8 mouse cellular contexts compared by ENCODE assay signal in genomic region chr11:98928186-98928893, GRCm38 (mm10). TPM values are rescaled to one million over a fixed set of nuclear protein-coding genes. Genes with fewer than 3 reads are reported as not detected.
DNase-seq lines count a peak whose midpoint lies in the region; ATAC-seq and TF ChIP-seq lines count a peak whose summit lies in the region.

No protein-coding gene starts in this region.

- peak overlapping the region; percentile 55 for H3K4me2 ChIP-seq in intestine, embryonic 16.5 days (ENCODE audit: low read depth, low read length)
- H3K4me2 ChIP-seq in midbrain, embryonic 13.5 days (replicated peaks) = peak overlapping the region; percentile 75

- intact Hi-C loops in left cerebral cortex, postnatal 4 days (cut with DNase I) = loop anchor here (10.0 kb wide), 1 partner anchor 196 kb away; no protein-coding TSS in a partner anchor
- intact Hi-C loops in left cerebral cortex, postnatal 10 days (cut with DNase I) = loop anchor here (10.0 kb wide), 1 partner anchor 226 kb away; the partner anchor contains the start of gene Ccr7

- peak overlapping the region; percentile 80 for H3K9ac ChIP-seq in intestine, embryonic 16.5 days (ENCODE audit: low read depth, low read length)
- H3K9ac ChIP-seq in midbrain, embryonic 13.5 days (replicated peaks) = peak overlapping the region; percentile 74

- DNase-seq in left cerebral cortex, postnatal 4 days = peak; percentile 61
- DNase-seq in left cerebral cortex, postnatal 10 days (ENCODE audit: extremely low spot score in 1 of 2, low spot score in 2 of 2) = no peak
- no peak for DNase-seq in B cell, adult 2 months
- no peak for DNase-seq in right cerebral cortex, postnatal 4 days
- DNase-seq in layer of hippocampus, postnatal 36 days = no peak

- TF ChIP-seq CTCF in cortical plate, adult 2 months (IDR thresholded peaks at IDR 0.05; ENCODE audit: extremely low read depth, insufficient read depth, low read length) = no peak

- no peaks in the 10 kb centered on the region for H3K36me3 ChIP-seq in intestine, embryonic 16.5 days (ENCODE audit: control insufficient read depth, insufficient read depth, low read length)
- H3K36me3 ChIP-seq in midbrain, embryonic 13.5 days = no peaks in the 10 kb centered on the region

- no peak for ATAC-seq in intestine, embryonic 16.5 days
- 0 out of 2 replicates have a peak, but pooled peaks have one; percentile 7 for ATAC-seq in midbrain, embryonic 13.5 days

- peaks cover 9% of the 10 kb centered on the region; the same call in 1 of the 2 replicates for H3K4me1 ChIP-seq in cortical plate, adult 2 months (ENCODE audit: control insufficient read depth, insufficient read depth, low read length)
- H3K4me1 ChIP-seq in intestine, embryonic 16.5 days (ENCODE audit: control insufficient read depth, insufficient read depth, low read length) = peaks cover 93% of the 10 kb centered on the region
- H3K4me1 ChIP-seq in midbrain, embryonic 13.5 days (replicated peaks) = peaks cover 97% of the 10 kb centered on the region

- peak overlapping the region; percentile 71 for H3K4me3 ChIP-seq in cortical plate, adult 2 months (ENCODE audit: insufficient read depth, low read length)
- H3K4me3 ChIP-seq in intestine, embryonic 16.5 days (ENCODE audit: low read length) = peak overlapping the region; percentile 59
- peak overlapping the region; percentile 58 for H3K4me3 ChIP-seq in midbrain, embryonic 13.5 days (replicated peaks)

- WGBS in intestine, embryonic 16.5 days = 12% methylated on average over 12 of the region's 12 CpGs
- 10% methylated on average over 12 of the region's 12 CpGs for WGBS in midbrain, embryonic 13.5 days

- H3K9me3 ChIP-seq in intestine, embryonic 16.5 days (ENCODE audit: control insufficient read depth, low read length) = no peaks in the 10 kb centered on the region
- H3K9me3 ChIP-seq in midbrain, embryonic 13.5 days = no peaks in the 10 kb centered on the region

- TF ChIP-seq POLR2A in cortical plate, adult 2 months (IDR thresholded peaks at IDR 0.05; ENCODE audit: extremely low read depth, insufficient read depth, low read length) = no peak

- no peak overlapping the region for H3K27ac ChIP-seq in cortical plate, adult 2 months (ENCODE audit: insufficient read depth, low read length)
- 0 out of 2 replicates have a peak overlapping the region, but pooled peaks have one; percentile 33 for H3K27ac ChIP-seq in intestine, embryonic 16.5 days (ENCODE audit: low read length)
- H3K27ac ChIP-seq in midbrain, embryonic 13.5 days = no peak overlapping the region

- H3K27me3 ChIP-seq in intestine, embryonic 16.5 days (replicated peaks; ENCODE audit: control insufficient read depth, insufficient read depth, low read length) = no peaks in the 10 kb centered on the region
- H3K27me3 ChIP-seq in midbrain, embryonic 13.5 days = 0 out of 2 replicates have a peak, but pooled peaks cover 2% of the 10 kb centered on the region

RNA-seq across cellular contexts. Expression of gene Rara, which starts 0.7 kb away (rescaled TPM):
- 10 to 100 TPM; 20.3 to 21.5 TPM for total RNA-seq in left cerebral cortex, postnatal 4 days (2021)
- total RNA-seq in left cerebral cortex, postnatal 10 days (2021) = 10 to 100 TPM; 16.6 to 16.9 TPM
- polyA plus RNA-seq in cortical plate, adult 2 months (2012; rRNA removed) = 6.3 and 6.8 TPM in 2 replicates
- polyA plus RNA-seq in intestine, embryonic 16.5 days (2015; fragmentation: Nextera tagmentation; extraction: Ambion mirVana) = 28.2 and 31.2 TPM in 2 replicates
- 7.5 and 9.1 TPM in 2 replicates for polyA plus RNA-seq in midbrain, embryonic 13.5 days (2015; fragmentation: Nextera tagmentation; extraction: Ambion mirVana)
- total RNA-seq in layer of hippocampus, postnatal 36 days (2021) = 10 to 100 TPM; 18.5 to 18.7 TPM

RNA-seq across cellular contexts. Expression of gene Cdc6, which starts 20.7 kb away (rescaled TPM):
- total RNA-seq in left cerebral cortex, postnatal 4 days (2021) = 1 to 10 TPM; 1.4 to 1.8 TPM
- total RNA-seq in left cerebral cortex, postnatal 10 days (2021) = under 1 TPM; 0.32 TPM
- 0.40 and 0.56 TPM in 2 replicates for polyA plus RNA-seq in cortical plate, adult 2 months (2012; rRNA removed)
- polyA plus RNA-seq in intestine, embryonic 16.5 days (2015; fragmentation: Nextera tagmentation; extraction: Ambion mirVana) = 18.9 and 23.0 TPM in 2 replicates
- 10.6 and 11.3 TPM in 2 replicates for polyA plus RNA-seq in midbrain, embryonic 13.5 days (2015; fragmentation: Nextera tagmentation; extraction: Ambion mirVana)
- total RNA-seq in layer of hippocampus, postnatal 36 days (2021) = under 1 TPM; 0.50 to 0.88 TPM

RNA-seq across cellular contexts. Expression of gene Gjd3, which starts 54.5 kb away (rescaled TPM):
- total RNA-seq in left cerebral cortex, postnatal 4 days (2021) = 1 to 10 TPM; 2.2 to 3.4 TPM
- 1 to 10 TPM; 4.1 to 5.1 TPM for total RNA-seq in left cerebral cortex, postnatal 10 days (2021)
- polyA plus RNA-seq in cortical plate, adult 2 months (2012; rRNA removed) = 3.4 and 3.5 TPM in 2 replicates
- polyA plus RNA-seq in intestine, embryonic 16.5 days (2015; fragmentation: Nextera tagmentation; extraction: Ambion mirVana) = 0.17 TPM in 1 of 2 replicates, not detected in the other
- polyA plus RNA-seq in midbrain, embryonic 13.5 days (2015; fragmentation: Nextera tagmentation; extraction: Ambion mirVana) = 0.58 and 0.99 TPM in 2 replicates
- 1 to 10 TPM in 1 of 2 experiments, under 1 TPM in 1; 0.96 to 1.1 TPM for total RNA-seq in layer of hippocampus, postnatal 36 days (2021)
